Mouse (Mus musculus) frontal cortex, adult 2 months (tissue): ENCODE measurements around the gene Pla1a. TPM values are rescaled to one million over a fixed set of nuclear protein-coding genes. Genes with fewer than 3 reads are reported as not detected.
"Not testable (repeated sequence)": the region's sequence is repeated elsewhere in the genome, so short reads cannot be mapped to it uniquely, and the experiment has no call there.

Experiments used
- DNase-seq, 2 experiments: peaks; one replicate each; pipeline ENCODE4 v3.0.0; 2022; ENCODE audit warnings: low spot score in 1 of 2; ENCODE audit errors: extremely low spot score in 1 of 2
- polyA plus RNA-seq: library from polyadenylated mRNA; depleted of rRNA; stranded (reverse); fragments of >200 nt; gene quantifications from 2 replicates; pipeline ENCODE4 v1.2.3, GENCODE M21; 2012; rRNA removed

Pla1a gene
- polyA plus RNA-seq = 1.8 and 2.4 TPM in 2 replicates

DNA sequence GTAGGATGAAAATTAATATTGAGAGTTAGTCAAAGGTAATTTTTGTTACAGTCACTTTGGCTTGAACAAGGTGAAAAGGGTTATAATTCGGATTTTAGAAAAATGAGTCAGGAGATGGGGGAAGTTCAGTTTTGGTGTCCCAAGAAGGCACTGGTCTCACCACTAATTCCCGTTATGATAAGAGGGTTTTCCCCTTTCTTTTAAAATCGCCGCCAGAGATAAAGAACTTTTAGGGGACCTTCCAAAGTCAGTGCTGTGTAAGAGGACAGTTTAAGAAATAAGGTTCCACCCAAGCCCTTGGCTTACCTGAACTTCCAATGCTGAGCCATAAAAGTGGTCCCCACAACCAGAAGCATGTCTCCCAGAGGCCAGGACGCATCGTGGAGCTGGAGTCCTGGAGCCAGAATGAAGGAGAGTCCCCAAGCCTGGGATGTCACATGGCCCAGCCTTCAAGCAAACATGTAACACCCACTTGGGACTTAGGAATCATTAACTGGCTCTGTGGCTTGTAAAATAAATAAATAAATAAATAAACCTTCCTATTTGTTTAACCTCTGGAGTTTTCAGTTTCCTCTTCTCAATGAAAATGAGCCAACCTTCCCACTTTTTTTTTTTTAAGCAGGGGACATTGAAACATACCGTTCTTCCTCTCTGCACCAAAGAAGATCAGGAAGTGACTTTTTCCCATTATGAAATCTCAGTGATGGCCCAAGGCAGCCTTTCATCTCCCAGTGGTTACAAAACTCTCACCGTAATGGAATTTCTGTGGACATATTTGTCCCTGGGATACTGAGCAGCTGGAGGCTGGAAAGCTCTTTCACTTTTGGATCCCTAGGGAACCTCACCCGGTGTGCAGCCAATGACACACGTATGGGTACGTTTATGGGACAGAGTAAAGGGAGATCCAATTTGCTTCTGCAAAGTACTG, at the start of gene Pla1a:
Gene Pla1a (minus strand): TSS at position 648 of the 928 bp plus-strand sequence.
- no peak for DNase-seq

DNA sequence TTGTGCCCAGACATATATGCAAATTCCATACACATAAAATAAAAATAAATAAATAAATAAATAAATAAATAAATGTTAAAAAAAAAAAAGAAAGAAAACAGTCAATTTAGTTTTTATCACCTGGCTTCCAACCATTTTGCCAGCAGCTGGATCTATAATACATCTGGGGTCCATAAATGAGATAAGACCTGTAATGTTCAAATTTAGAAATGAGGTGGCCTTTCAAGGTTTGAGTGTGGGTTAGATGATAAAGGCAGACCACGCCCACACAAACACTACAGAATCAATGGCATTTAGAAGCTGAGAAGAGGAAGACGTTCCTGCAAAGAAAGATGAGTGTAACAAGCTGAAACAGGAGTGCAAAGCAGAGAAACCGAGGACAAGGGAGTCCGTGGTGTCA, 48.4 kb upstream of the Pla1a start:
- DNase-seq = no peak

DNA sequence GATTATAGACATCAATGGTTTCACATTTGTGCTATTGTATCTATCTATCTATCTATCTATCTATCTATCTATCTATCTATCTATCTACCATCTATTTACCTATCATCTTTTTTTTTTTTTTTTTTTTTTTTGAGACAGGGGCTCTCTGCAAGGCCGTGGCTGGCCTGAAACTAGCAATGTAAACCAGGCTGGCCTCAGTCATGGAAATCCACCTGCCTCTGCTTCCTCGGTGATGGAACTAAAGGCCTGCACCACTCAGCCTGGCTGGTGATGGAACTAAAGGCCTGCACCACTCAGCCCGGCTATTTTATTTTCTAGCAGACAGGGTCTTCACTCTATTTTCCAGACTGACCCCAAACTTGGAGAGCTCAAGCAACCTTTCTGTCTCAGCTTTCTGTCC, 45.4 kb upstream of the Pla1a start:
- no peak for DNase-seq

DNA sequence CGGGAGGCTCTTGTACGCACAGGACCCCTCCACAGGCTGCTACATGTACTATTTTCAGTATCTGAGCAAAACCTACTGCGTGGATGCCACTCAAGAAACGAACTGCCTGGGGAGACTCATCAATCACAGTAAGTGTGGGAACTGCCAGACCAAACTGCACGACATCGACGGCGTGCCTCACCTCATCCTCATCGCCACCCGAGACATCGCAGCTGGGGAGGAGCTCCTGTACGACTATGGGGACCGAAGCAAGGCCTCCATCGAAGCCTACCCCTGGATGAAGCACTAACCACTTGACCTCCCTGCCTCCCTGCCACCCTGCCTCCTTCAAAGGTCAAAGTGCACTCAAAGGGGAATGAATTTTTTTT, 44.3 kb upstream of the Pla1a start:
- DNase-seq = not testable (repeated sequence)

DNA sequence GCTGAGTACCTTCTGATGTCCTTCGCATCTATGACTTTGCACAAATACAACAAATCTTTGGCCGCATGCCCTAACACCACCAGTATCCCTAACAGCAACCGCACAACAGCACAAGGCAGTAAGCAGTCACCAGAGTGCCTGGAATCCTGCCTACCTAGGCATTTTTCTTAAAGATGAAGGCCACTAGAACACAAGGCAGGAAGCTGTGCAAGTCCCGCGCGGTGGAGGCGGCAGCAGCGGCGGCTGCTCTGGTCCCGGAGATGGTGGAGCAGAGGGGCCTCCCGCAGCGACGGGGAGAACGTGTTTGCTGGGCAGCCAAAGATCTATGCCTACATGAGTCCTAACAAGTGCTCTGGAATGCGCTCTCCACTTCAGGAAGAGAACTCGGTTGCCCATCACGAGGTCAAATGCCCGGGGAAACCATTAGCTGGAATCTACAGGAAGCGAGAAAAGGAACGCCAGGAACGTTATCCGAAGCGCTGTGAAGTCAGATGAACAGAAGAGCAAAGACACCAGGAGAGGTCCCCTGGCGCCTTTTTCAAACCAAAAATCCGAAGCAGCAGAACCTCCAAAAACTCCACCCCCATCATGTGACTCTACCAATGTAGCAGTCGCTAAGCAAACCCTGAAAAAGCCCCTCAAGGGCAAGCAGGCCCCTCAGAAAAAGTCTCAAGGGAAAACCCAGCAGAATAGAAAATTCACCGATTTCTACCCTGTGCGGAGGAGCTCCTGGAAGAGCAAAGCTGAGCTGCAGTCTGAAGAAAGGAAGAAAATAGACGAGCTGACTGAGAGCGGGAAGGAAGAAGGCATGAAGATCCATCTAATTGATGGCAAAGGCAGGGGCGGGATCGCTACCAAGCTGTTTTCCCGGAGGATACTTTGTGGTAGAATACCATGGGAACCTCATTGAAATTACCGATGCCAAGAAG, 43.6 kb upstream of the Pla1a start:
- DNase-seq = peak in 1 of 2 experiments; percentile 47

DNA sequence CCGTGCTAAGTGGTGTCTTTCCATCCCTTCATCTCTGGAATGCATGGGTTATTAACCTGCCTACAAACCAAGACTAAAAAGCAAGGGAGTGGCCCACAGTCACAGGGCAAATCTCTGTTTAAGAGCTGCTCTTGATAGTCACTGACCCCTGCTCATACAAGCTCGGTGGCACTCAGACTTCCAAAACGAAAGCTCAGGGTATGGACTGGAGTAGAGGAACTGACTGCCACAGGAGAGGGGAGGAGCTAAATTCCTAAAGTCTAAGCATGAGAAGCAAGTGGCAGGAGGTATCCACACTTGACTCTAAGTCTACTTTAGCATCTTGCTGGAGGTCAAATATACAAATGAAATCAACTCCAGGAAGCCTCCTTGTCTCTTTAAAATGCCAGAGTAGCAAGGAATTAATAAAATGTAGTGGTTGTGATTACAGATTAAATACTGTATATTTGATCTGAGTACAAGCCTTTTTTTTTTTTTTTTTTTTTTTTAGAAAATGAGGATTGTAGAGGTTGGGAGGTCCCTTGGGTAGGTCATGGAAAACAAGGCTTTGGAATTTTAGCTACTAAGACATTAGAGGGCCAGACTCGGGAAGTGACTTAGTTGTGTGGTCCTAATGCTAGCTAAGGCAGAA, 42.9 kb upstream of the Pla1a start:
- DNase-seq = no peak

DNA sequence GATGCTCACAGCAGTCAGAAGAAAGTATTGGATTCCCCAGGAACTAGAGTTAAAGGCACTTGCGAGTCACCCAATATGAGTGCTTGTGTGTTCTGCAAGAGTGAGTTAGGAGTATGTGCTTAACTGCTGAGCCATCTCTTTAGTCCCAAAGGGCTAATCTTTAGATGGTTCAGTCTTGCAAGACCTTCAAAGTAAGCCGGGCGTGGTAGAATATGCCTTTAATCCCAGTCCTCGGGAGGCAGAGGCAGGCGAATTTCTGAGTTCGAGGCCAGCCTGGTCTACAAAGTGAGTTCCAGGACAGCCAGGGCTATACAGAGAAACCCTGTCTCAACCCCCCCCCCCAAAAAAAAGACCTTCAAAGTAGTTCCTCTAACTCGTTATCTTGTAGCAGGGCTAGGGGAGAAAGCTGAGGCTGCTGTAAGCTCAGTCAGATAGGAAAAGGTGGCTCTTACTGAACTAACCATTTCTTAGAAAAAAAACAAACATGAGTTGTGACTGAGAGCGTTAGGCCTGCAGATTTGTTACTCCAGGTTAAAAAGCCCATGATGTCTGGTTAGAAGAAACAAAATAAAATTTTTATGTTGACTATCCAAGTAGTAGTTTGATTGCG, 41.8 kb upstream of the Pla1a start:
- DNase-seq = no peak

DNA sequence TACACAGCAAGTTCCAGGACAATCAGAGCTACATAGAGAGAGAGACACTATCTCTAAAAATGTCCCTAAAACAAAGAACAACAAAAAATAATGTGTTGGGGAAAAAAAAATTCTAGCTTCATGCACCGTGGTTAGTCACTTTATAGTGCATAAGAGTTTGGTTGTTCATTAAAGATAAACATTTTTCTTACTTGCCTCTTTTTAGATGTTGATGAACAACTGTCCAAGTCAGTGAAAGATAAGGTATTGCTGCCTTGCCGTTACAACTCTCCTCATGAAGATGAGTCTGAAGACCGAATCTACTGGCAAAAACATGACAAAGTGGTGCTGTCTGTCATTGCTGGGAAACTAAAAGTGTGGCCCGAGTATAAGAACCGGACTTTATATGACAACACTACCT, 40.7 kb upstream of the Pla1a start:
- DNase-seq = no peak

DNA sequence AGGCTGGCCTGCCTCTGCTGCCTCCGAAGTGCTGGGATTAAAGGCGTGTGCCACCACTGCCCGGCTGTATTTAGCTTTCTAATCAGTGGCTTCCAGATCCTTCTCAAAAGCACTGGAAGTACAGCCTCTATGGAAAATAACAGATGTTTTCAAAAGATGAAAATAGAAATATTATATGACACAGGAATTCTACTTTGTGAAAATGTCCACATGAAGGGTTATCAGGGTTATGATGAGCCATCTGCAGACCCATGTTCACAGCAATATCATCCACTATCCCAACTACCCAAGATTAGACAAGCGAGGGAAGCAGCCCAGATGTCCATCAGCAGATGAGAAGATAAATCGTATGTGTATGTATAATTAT, 39.5 kb upstream of the Pla1a start:
- no peak for DNase-seq

DNA sequence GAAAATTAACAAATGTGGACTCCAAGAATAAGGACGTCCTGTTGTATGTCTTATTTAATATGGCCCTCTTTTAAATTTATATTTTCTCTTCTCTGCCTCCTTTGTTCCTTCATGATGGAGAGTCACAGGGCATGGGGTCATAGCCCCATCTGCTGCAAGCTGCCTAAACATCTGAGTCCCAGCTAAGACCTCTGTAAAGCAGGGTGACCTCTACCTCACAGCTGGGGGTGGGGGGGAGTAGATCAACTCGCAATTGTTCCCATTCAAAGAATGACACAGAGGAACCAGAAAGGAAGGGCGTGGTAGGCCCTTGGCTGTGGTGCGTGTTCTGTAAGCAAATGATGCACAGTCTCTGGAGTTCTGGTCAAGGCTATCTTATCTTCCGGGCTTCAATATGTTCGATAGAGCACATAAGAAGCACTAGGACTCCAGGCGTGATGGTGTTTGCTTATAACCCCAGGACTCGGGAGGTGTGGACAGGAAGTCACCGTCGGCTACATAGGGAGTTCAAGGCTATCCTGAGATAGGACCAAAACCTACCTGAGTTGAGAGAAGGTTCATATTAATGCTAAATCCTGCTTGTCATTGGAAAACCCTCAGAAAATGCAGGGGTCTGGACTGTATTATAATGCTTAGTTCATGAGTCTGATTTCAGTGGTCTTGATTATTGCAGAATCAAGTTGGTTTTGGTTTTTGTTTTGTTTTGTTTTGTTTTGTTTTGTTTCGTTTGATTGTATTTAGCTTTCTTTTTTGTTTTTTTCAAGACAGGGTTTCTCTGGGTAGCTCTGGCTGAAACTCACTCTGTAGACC, 39.0 kb upstream of the Pla1a start:
- no peak for DNase-seq

DNA sequence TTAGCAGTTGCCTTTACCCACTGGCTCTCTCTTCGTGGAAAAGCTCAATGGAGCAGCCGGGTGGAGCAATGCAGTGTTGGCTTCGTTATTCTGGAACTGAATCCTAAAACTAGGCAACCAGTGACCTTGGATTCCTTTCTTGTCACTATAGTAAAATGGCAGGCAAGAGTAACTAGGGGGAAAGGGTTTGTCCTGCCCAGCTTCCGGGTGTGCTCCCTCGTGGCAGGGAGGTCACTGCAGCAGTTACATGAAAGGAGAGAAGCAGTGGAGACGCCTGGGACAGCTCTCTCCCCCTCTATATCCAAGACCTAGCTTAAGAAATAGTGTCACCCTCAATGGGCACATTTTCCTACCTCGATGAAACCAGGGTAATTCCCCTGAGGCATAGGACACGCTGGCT, 36.5 kb upstream of the Pla1a start:
- no peak for DNase-seq

DNA sequence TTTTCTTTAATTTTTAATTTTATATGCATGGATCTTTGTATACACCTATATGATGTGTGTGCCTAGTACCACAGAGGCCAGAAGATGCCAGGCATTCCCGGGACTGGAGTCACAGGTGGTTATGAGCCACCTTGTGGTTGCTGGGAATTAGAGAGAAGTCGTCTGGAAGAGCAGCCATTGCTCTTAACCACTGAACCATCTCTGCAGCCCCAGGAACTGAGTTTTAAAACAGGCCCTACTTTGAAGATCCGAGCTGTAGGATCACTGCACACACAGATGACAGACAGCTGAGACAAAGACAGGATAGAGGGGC, 35.7 kb upstream of the Pla1a start:
- DNase-seq = no peak

DNA sequence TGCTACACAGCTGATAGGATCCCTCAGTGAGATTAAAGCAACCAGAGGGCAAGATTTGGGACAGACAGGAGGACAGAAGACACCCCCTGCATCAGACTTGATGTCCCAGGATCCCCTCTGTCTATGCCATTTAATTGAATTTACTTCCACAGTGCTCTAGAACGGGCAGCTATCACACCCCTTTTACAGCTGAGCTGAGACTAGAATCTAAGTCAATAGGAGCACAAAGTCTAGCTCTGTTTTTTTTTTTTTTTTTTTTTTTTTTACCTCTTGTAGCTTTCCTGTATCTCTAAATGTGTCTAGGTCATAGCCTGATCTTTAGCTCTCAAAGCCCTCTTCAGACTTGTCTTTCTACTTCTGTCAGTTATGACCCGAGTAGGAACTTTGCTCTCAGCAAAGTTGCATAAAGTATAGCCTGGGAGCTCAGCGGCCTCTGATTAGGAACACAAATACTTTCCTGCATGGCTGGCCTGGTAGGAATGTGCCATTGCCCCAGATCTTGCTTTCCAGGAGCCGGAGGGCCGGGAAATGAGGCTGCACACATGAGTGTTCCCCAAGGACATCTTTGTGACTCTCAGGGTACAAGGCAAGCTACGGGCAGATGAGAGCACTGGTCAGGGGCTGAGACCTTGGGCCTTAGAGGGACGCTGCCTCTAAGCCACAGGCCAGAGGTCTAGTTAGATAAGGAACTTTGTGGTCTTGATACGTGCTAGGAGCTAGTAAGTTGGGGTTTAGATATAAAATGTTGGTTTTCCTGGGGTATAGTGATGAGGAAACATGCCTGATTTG, 35.2 kb upstream of the Pla1a start:
- DNase-seq = no peak

DNA sequence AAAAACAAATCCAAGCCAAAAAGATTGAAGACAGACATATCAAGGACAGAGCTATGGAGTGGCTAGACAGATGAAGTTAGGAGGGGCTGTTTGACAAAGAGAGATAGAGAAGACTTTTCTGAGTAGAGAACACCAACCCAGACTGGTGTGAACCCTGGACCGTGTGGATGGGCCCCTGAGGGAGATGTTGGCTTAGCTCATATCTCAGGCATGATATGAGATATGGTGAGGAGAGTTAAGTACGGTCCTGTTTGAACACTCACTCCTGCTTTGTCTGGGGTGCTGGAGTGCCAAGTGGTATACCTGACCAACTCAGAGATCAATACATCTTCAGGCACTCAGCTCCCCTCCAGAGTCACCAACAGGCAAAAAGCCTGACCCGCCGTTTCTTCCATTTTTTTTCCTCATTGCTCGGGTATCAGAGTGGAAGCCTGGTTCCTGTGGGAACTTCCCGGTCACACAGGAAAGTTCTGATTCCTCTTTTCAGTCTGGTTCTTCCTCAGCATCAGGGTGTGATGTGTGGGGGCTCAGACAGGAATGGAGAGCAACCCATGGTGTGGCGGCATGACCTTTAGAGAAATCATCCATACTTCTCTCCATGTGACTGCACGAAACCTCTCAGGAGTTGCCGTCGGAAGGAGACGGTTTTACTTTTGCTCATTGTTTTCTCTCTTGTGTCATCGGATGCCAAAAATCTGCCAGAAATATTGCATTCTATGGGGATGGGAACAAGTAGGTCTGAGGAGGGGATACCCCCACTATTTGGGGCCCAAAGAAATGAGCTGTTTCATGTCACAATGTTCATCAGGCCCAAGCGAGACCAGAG, 34.4 kb upstream of the Pla1a start:
- DNase-seq = no peak

DNA sequence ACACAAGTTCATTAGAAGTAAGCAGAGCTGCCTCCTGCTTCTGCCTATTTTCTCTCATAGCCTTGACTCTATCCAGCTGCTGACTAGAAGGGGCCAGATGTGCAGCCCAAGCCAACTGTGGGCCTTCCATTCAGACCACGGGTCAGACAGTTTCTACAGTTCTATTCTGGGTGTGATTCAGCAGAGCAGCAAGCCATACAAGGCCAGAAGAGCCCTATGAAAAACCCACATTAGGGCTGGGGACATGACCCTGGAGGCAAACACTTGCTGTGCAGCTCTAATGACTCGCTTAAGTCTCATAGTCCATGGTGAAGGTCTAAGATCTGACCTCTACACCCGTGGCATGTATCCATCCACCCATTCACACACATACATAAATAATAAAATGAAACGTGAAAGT, 33.1 kb upstream of the Pla1a start:
- no peak for DNase-seq

DNA sequence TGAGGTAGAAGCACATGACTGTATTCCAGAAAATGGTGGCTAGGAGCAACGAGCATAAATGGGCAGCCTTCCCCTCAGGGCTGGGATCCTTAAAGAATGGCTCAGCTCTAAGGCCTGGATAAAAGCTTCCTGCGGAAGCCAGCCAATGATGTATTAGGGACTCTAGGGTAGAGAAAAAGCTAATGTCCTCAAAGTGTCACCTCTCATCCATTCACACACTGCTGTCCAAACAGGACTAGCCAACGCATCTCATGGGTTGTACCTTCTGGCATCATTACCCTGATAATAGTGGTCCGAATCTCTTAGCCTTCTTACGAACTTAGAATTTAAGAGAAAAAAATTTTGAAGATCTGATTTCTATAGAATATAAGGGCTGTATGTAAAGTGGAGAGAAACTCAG, 30.4 kb upstream of the Pla1a start:
- no peak for DNase-seq

DNA sequence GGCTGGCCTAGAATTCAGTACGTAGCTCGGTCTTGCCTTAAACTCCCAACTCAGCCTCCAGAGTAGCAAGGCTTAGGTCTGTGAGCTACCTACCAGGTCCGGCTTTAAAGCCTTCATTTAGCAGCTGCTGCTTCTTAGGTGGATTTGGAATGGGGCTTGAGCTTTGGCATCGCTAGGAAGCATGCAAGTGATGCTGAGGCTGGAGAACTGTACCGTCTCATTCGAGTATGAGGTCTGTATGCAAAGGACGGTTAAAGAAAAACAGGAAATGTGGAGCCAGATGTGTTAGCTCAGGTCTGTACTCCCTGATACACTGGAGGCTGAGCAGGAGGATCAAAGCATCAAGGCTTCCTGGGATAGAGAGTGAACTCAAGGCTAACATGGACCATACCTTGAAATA, 29.2 kb upstream of the Pla1a start:
- DNase-seq = no peak

DNA sequence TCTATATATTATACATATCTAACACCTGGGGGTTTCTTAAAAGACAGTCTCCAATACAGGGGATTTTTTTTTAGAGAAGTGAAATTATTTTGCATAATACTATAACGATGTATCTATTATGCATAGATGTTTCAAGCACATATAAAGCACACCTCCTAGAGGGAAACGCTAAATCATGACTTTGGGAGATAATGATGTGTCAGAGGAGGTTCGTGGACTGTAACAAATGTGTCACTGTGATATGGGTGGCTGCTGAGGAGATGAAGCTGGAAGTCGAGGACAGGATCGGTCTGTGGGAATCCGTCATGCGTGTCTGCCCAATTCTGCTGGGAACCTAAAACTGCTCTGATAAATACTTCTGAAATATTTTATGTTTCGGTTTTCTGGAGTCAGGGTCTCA, 28.8 kb upstream of the Pla1a start:
- DNase-seq = no peak
